Mouse (Mus musculus) midbrain, embryonic 10.5 days (tissue): ENCODE measurements around the gene Mfap4. TPM values are rescaled to one million over a fixed set of nuclear protein-coding genes. Genes with fewer than 3 reads are reported as not detected.
A peak's percentile ranks its signal among the peaks of the same experiment; 100 is the strongest.

ENCODE experiments used
- DNase-seq: peaks from one replicate; pipeline ENCODE4 v3.0.0-alpha.2; 2017; ENCODE audit warnings: low spot score
- H3K27ac ChIP-seq: fragments of 300-500 bp; sonication (generic); replicated peaks from 2 replicates; pipeline ENCODE4 v1.5.1; 2016; ENCODE audit warnings: mild to moderate bottlenecking
- H3K27me3 ChIP-seq: fragments of 300-500 bp; sonication (generic); 2 replicates; pipeline ENCODE4 v1.6.1; 2016; ENCODE audit warnings: low read depth, mild to moderate bottlenecking; ENCODE audit not compliant: poor library complexity, severe bottlenecking
- H3K36me3 ChIP-seq: fragments of 300-500 bp; sonication (generic); 2 replicates; pipeline ENCODE4 v1.6.1; 2016; ENCODE audit warnings: mild to moderate bottlenecking, moderate library complexity
- H3K4me1 ChIP-seq: fragments of 300-500 bp; sonication (generic); 2 replicates; pipeline ENCODE4 v1.6.1; 2016
- H3K4me3 ChIP-seq: fragments of 300-500 bp; sonication (generic); 2 replicates; pipeline ENCODE4 v1.5.1; 2016; ENCODE audit warnings: mild to moderate bottlenecking, moderate library complexity
- H3K9me3 ChIP-seq: fragments of 300-500 bp; sonication (generic); replicated peaks from 2 replicates; pipeline ENCODE4 v1.6.1; 2016; ENCODE audit warnings: mild to moderate bottlenecking
- WGBS: fragments of 180-500 bp; shearing (Covaris S2); methylation state at CpG from one replicate; pipeline ENCODE4 v1.1.7; 2016; 5-methylcytosine and 5-hydroxymethylcytosine counted together
- polyA plus RNA-seq: library from polyadenylated mRNA; unstranded; fragments of >200 nt; fragmentation: Nextera tagmentation; extraction: Ambion mirVana; gene quantifications from 2 replicates; pipeline ENCODE4 v1.2.1, GENCODE M21; 2016

Mfap4 gene
- polyA plus RNA-seq, 1 experiment from 2014 or later, result 38.4 TPM

DNA sequence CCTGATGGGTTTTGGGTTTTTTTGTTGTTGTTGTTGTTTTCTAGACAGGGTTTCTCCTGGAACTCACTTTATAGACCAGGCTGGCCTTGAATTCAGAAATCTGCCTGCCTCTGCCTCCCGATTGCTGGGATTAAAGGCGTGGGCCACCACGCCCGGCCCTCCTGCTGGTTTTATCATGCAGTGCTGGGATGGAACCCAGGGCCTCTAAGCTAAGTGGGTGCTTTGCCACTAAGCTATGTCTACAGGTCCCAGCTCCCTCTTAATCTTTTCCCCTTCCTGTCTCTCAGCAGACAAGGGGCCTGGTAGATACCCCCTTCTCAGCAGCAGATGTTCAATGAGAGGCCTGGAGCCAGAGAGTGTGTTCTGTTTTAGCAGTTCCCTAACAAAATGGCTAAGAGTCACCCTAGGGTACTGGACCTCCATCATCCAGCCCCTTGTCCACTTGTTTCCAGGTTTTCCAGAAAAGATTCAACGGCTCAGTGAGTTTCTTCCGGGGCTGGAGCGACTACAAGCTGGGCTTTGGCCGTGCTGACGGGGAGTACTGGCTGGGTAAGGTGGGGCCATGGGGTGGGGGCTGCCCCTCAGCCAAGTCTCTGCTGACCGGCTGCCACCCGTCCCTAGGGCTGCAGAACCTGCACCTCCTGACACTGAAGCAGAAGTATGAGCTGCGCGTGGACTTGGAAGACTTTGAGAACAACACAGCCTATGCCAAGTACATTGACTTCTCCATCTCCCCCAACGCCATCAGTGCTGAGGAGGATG, 1.4 kb downstream of the Mfap4 start:
- Histone ChIP-seq H3K27me3 (no peaks in the 10 kb centered on the region), H3K27ac (peak overlapping the region; percentile 92), H3K36me3 (peaks cover 53% of the 10 kb centered on the region), H3K4me3 (peak overlapping the region; percentile 39), H3K4me1 (peaks cover 58% of the 10 kb centered on the region), H3K9me3 (no peaks in the 10 kb centered on the region)
- no peak for DNase-seq
- 91% methylated on average over 14 of the region's 14 CpGs for WGBS

DNA sequence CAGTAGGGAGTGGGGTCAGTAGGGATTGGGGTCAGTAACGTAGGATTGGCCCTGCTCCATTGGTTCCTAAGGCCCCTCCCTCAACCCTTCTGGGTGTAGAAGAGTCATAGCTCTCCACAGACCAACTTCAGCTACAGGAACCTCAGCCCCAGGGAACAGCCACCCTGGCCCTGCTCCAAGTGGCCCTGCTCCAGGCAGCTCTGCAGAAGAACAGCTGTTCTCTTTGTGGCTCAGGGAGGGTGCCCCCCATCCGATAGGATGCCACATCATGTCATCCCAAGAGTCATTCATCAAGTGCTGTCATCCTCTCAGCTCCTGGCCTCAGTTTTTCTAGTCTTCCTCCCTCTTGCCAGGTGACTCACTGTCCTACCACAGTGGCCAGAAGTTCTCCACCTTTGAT, 2.2 kb downstream of the Mfap4 start:
- no peak overlapping the region for H3K4me3 ChIP-seq
- H3K4me1 ChIP-seq, result peaks cover 56% of the 10 kb centered on the region
- H3K9me3 ChIP-seq, result no peaks in the 10 kb centered on the region
- no peak for DNase-seq
- H3K27ac ChIP-seq, result no peak overlapping the region
- 83% methylated on average over 2 of the region's 2 CpGs for WGBS
- no peaks in the 10 kb centered on the region for H3K27me3 ChIP-seq
- peaks cover 60% of the 10 kb centered on the region for H3K36me3 ChIP-seq

DNA sequence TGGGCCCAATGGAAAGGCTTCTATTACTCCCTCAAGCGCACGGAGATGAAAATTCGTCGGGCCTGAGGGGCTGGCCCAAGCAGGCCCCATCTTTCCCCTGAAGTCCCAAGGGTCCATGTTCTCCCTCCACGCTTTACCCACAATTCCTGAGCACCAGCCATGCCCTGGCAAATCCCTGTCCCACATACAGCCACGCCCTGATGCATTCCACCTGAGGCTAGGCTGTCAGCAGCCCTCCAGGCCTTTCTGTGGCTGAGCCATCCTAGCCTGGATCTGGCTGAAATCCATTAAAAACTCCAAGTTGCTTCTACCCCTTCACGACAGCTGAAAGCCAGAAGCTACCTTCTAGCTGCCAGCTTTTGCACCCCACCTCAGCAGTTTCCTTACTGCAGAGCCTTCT, 2.7 kb downstream of the Mfap4 start:
- peaks cover 61% of the 10 kb centered on the region for H3K4me1 ChIP-seq
- H3K27me3 ChIP-seq, result no peaks in the 10 kb centered on the region
- 93% methylated on average over 7 of the region's 7 CpGs for WGBS
- no peaks in the 10 kb centered on the region for H3K9me3 ChIP-seq
- no peak for DNase-seq
- H3K27ac ChIP-seq, result no peak overlapping the region
- peaks cover 66% of the 10 kb centered on the region for H3K36me3 ChIP-seq
- no peak overlapping the region for H3K4me3 ChIP-seq

DNA sequence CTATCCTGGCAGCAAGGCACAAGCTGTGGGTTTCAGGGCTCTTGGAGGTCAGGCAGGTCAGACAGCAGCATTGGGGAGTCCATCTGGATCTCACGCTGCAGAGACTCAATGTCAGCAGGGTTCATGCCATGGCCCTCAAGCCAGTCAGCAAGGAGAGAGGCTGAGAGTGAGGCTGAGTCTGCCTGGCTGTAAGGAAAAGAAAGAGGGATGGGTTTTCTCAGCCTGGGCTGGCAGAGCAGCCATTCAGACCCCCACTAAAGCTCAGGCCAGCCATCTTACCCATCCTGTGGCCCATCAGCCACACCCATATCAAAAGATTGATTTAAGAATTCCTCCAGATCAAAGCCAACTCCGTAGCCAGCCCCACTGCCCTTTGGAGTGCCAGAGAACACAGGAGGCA, 3.9 kb downstream of the Mfap4 start:
- H3K4me3 ChIP-seq, result no peak overlapping the region
- H3K9me3 ChIP-seq, result no peaks in the 10 kb centered on the region
- H3K27me3 ChIP-seq, result no peaks in the 10 kb centered on the region
- H3K27ac ChIP-seq, result no peak overlapping the region
- H3K4me1 ChIP-seq, result peaks cover 63% of the 10 kb centered on the region
- H3K36me3 ChIP-seq, result peaks cover 67% of the 10 kb centered on the region
- 87% methylated on average over 2 of the region's 2 CpGs for whole genome bisulfite sequencing
- DNase-seq, result no peak

DNA sequence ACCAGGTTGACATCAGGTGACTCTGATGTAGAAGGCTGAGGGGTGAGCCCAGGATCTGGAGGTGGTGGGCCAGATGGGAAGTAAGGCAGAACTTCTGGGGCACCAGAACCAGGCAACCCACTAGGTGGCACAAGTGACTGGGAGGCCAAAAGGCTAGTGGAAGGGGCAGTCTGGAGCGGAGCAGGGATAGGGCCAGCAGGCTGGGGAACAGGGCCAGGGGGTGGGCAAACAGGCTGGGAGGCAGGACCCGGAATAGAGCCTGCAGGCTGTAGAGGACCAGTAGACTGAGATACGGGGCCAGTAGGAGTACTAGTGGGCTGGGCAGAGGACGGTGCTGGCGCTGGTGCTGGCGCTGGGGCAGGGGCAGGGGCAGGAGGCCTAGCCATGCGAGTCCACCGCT, 4.6 kb downstream of the Mfap4 start:
- no peaks in the 10 kb centered on the region for H3K9me3 ChIP-seq
- WGBS, result 96% methylated on average over 8 of the region's 8 CpGs
- no peak overlapping the region for H3K27ac ChIP-seq
- DNase-seq, result no peak
- H3K4me3 ChIP-seq, result peak overlapping the region; percentile 21; the same call in 1 of the 2 replicates
- H3K27me3 ChIP-seq, result no peaks in the 10 kb centered on the region
- H3K4me1 ChIP-seq, result peaks cover 57% of the 10 kb centered on the region
- H3K36me3 ChIP-seq, result peaks cover 67% of the 10 kb centered on the region

DNA sequence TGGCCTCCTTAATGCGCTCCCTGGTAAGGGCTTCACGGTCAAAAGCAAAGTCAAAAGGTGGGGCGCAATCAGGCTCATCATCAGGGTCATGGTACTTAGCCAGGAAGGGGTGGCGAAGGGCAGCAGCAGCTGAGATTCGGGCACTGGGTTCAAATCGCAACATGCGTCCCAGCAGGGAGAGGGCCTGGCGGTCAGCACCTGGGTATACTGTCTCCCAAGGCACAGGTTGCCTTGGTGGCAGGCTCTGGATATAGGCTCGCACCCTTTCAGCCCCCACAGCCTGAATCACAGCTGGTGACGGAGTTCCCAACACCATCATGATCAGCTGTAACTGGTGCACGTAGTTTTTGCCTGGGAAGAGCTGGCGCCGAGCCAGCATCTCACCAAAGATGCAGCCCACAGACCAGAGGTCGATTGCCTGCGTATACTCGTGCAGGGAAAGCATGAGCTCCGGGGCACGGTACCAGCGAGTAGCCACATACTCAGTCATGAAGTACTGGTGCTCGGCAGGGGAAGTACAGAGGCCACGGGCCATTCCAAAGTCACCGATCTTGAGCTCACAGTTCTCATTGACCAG, 5.8 kb downstream of the Mfap4 start:
- Histone ChIP-seq H3K36me3 (peaks cover 67% of the 10 kb centered on the region), H3K4me3 (no peak overlapping the region), H3K27ac (no peak overlapping the region), H3K4me1 (peaks cover 50% of the 10 kb centered on the region), H3K27me3 (no peaks in the 10 kb centered on the region), H3K9me3 (no peaks in the 10 kb centered on the region)
- no peak for DNase-seq
- WGBS, result 95% methylated on average over 22 of the region's 22 CpGs

DNA sequence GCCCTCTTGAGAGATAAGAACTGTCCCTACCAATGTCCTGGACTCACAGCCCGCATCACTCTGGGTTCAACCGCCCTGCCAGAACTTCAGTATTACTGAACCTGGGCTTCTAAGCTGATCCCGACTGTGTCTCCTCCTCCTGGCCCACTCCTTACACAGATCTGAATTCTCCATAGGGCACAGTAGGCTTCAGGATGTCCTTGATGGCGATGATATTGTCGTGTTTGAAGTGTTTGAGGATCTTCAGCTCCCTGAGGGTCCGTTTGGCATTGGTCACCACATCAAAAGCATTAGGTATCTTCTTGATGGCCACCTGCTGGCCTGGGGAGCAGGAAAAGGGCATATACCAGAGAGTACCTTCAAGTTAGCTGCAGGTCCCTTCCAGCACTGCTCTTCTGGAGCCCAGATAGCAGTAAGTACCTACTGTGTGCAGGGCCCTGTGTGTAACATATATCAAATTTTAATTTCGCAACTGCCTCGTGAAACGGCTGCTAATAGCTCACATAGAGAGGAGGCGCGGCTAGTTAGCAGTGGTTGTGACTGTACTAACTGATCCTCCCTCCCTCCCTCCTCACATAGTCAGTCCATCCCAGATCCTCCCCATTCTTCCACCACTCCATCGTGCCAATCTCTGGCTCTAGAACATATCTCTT, 7.6 kb downstream of the Mfap4 start:
- no peaks in the 10 kb centered on the region for H3K27me3 ChIP-seq
- peaks cover 33% of the 10 kb centered on the region for H3K4me1 ChIP-seq
- H3K27ac ChIP-seq, result peak overlapping the region; percentile 95
- H3K36me3 ChIP-seq, result peaks cover 52% of the 10 kb centered on the region
- H3K4me3 ChIP-seq, result peak overlapping the region; percentile 86
- no peak for DNase-seq
- H3K9me3 ChIP-seq, result no peaks in the 10 kb centered on the region
- WGBS, result 77% methylated on average over 12 of the region's 12 CpGs

DNA sequence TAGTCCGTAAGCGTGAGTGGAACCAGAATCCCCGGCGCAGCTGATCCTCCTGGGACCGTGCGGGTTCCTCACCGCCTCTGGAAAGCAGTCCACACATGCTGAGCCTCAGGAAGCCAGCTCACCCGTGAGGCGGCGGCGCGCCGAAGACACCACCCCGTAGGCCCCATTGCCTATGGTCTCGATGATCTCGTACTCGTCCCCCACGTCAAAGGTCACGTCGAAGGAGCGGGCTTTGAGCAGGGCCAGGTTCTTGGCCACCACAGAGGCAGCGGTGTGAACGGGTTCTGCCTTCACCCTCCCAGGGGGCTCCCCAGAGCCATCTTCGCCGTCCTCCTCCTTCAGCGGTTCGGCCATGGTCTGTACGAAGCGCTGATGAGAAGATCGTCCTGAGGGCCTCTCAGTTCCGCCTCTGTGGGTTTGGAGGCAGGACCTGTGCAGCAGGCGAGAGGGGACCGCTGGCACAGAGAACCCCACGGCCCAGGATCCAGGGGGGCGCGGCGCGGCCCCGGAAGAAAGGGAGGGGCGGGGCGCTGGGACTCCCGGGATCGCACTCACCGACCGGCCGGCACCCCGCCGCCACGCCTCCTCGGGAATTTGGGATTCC, 8.4 kb downstream of the Mfap4 start:
- H3K27me3 ChIP-seq, result no peaks in the 10 kb centered on the region

DNA sequence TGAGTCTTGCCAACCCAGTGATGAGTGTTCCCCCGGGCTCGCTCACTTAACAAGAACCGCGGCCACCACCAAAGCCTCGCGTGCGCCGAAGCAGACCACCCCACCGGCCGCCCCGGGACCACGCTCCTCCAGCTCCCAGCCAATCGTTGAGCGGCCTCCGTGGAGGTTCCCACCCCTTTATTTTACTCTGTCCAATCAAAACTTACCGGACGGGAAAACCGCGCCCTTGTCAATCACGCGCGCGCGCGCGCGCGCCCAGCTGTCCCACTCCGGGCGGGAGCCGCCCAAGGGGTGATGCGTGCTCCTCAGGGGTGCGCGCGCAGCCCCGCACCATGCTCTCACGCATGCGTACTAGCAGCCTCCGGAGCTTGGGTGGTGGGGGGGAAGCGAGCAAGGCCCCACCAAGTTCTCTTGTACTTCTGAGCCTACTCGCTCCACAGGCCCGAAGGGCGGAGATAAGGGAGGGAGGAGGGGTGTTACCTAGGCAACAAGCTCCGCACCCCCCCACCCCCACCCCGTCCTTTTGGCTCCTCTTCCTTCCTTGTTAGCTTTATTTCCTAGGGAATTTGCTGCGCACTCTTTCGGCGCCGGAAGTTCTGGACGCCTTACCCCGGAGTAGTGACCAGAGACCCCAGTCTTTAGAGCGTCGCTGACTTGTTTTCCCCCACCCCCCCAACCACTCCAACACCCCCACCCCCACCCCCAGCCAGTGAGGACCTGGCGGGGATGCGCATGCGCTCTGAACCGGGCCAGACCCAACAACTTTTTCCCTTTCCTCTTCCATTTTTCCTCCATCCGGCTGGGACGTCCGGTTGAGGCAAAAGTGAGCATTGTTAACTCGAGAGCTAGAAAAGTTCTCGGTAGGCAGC, 9.1 kb downstream of the Mfap4 start, which contains the start of gene Mapk7:
Mapk7 (minus strand) TSS at position 278 of the 869 bp plus-strand sequence.
- Histone ChIP-seq H3K27ac (peak within 1 kb of the TSS; percentile 95), H3K9me3 (no peaks in the 10 kb centered on the region), H3K36me3 (peaks cover 37% of the 10 kb centered on the region), H3K4me3 (peak within 1 kb of the TSS; percentile 86), H3K4me1 (peaks cover 33% of the 10 kb centered on the region), H3K27me3 (no peaks in the 10 kb centered on the region)
- under 1% methylated on average over 62 of the region's 62 CpGs for WGBS
- peak; percentile 100 for DNase-seq

More for the DNA sequence above, 8.4 kb downstream of the Mfap4 start:
- H3K36me3 ChIP-seq, result peaks cover 45% of the 10 kb centered on the region
- DNase-seq, result no peak
- H3K4me3 ChIP-seq, result peak overlapping the region; percentile 86
- H3K9me3 ChIP-seq, result no peaks in the 10 kb centered on the region
- peak overlapping the region; percentile 95 for H3K27ac ChIP-seq
- peaks cover 33% of the 10 kb centered on the region for H3K4me1 ChIP-seq
- under 1% methylated on average over 50 of the region's 50 CpGs for WGBS

DNA sequence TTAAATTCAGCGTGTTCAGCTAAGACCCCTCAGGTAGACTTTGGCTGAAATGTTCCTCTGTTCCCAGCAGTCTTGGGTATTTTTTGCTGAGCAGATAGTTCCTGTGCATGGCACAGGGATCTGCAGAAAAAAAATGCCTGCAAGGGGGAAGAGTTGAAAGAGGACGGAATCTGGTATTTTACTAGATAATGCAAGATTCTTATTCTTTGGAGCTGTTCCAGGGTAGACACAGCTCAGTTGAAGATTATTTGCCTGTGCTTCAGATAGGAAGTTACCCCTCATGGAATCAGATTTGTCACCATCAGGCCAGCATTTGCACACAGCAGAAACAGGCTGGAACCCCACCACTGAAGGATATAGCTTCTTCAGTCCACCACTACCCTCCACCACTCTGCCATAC, 10.3 kb downstream of the Mfap4 start:
- peaks cover 24% of the 10 kb centered on the region for H3K4me1 ChIP-seq
- H3K27ac ChIP-seq, result peak overlapping the region; percentile 95; the same call in 1 of the 2 replicates
- H3K36me3 ChIP-seq, result peaks cover 26% of the 10 kb centered on the region
- WGBS, result 93% methylated on average over 2 of the region's 2 CpGs
- no peaks in the 10 kb centered on the region for H3K27me3 ChIP-seq
- DNase-seq, result no peak
- no peaks in the 10 kb centered on the region for H3K9me3 ChIP-seq
- H3K4me3 ChIP-seq, result no peak overlapping the region

DNA sequence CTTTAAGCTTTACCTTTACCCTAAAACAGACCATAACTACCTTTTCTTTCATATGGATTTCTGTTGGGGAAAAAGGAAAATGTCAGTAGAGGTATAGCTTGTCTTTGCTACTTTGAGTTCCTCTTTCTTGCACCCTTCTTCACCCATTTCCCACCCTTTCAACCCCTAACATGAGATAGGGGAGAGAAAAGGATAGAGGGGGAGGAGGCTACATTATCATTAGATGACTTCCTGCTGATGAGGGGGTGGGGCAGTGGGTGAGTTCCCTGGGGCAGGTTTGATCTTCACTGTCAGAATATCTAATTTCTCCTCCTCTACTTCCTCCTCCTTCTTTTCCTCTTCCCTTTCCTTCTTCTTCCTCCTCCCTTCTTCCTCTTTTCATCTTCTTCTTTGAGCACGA, 12.3 kb downstream of the Mfap4 start:
- H3K36me3 ChIP-seq, result peaks cover 6% of the 10 kb centered on the region
- H3K27ac ChIP-seq, result no peak overlapping the region
- H3K4me3 ChIP-seq, result no peak overlapping the region
- no peaks in the 10 kb centered on the region for H3K9me3 ChIP-seq
- no peak for DNase-seq
- peaks cover 18% of the 10 kb centered on the region for H3K4me1 ChIP-seq
- no peaks in the 10 kb centered on the region for H3K27me3 ChIP-seq
- 81% methylated on average over 1 of the region's 1 CpGs for WGBS
